Mouse (Mus musculus): ENCODE measurements around the gene Rab33a. TPM values are rescaled to one million over a fixed set of nuclear protein-coding genes. Genes with fewer than 3 reads are reported as not detected.

Rab33a gene
- total RNA-seq (2021) = 10 to 100 TPM; 32.7 to 35.0 TPM
- long read RNA-seq, experiment 1, transcript Rab33a-201 (2 exons, 1,158 nt) = major isoform, 43 of 45 reads
- long read RNA-seq, experiment 1, partial matches to known transcripts = 0 of 45 reads
- long read RNA-seq, experiment 1, other reads (novel, unspliced or antisense) = 2 of 45 reads
- long read RNA-seq, experiment 2, transcript Rab33a-201 (2 exons, 1,158 nt) = major isoform, 23 of 27 reads
- long read RNA-seq, experiment 2, partial matches to known transcripts = 0 of 27 reads
- long read RNA-seq, experiment 2, other reads (novel, unspliced or antisense) = 4 of 27 reads

- intact Hi-C loops (cut with DNase I) = no loop called here
- DNase-seq (ENCODE audit: low spot score in 2 of 2) = peak; percentile 49 to 69
These were observed at the start of gene Rab33a for GRCm38 (mm10) chrX:48518808-48519548. Gene Rab33a, plus strand, starts transcription at chrX:48519285.

- intact Hi-C loops (cut with DNase I) = no loop called here
- no peak for DNase-seq (ENCODE audit: low spot score in 2 of 2)
These were observed 38.0 kb upstream of the Rab33a start for GRCm38 (mm10) chrX:48481095-48481494.

- intact Hi-C loops (cut with DNase I) = no loop called here
These were observed 37.4 kb upstream of the Rab33a start for GRCm38 (mm10) chrX:48481687-48482086.

GRCm38 (mm10) chrX:48493763-48494162 lies 25.3 kb upstream of the Rab33a start:
- intact Hi-C loops (cut with DNase I) = no loop called here
- no peak for DNase-seq (ENCODE audit: low spot score in 2 of 2)

More at GRCm38 (mm10) chrX:48481687-48482086, 37.4 kb upstream of the Rab33a start:
- no peak for DNase-seq (ENCODE audit: low spot score in 2 of 2)

- intact Hi-C loops (cut with DNase I) = no loop called here
- DNase-seq (ENCODE audit: low spot score in 2 of 2) = peak; percentile 89 to 91
These were observed 5.8 kb upstream of the Rab33a start, which contains the start of gene Aifm1 for GRCm38 (mm10) chrX:48513166-48513807. Gene Aifm1, minus strand, starts transcription at chrX:48513563.

- intact Hi-C loops (cut with DNase I) = no loop called here
- no peak for DNase-seq (ENCODE audit: low spot score in 2 of 2)
These were observed 5.3 kb upstream of the Rab33a start for GRCm38 (mm10) chrX:48513824-48514223.

GRCm38 (mm10) chrX:48518211-48518807 lies 776 bp upstream of the Rab33a start:
- intact Hi-C loops (cut with DNase I) = no loop called here
- DNase-seq (ENCODE audit: low spot score in 2 of 2) = peak; percentile 58 to 79

GRCm38 (mm10) chrX:48519549-48520085 lies 532 bp downstream of the Rab33a start:
- intact Hi-C loops (cut with DNase I) = no loop called here
- DNase-seq (ENCODE audit: low spot score in 2 of 2) = no peak

- intact Hi-C loops (cut with DNase I) = no loop called here
These were observed 2.6 kb downstream of the Rab33a start for GRCm38 (mm10) chrX:48521651-48522050.

GRCm38 (mm10) chrX:48523512-48523911 lies 4.4 kb downstream of the Rab33a start:
- DNase-seq (ENCODE audit: low spot score in 2 of 2) = no peak
- intact Hi-C loops (cut with DNase I) = no loop called here

More at GRCm38 (mm10) chrX:48521651-48522050, 2.6 kb downstream of the Rab33a start:
- DNase-seq (ENCODE audit: low spot score in 2 of 2) = no peak

GRCm38 (mm10) chrX:48525332-48525731 lies 6.2 kb downstream of the Rab33a start:
- no peak for DNase-seq (ENCODE audit: low spot score in 2 of 2)
- intact Hi-C loops (cut with DNase I) = no loop called here

- intact Hi-C loops (cut with DNase I) = no loop called here
- DNase-seq (ENCODE audit: low spot score in 2 of 2) = peak; percentile 49 to 59
These were observed 6.8 kb downstream of the Rab33a start for GRCm38 (mm10) chrX:48525866-48526265.

- intact Hi-C loops (cut with DNase I) = no loop called here
- DNase-seq (ENCODE audit: low spot score in 2 of 2) = no peak
These were observed 7.3 kb downstream of the Rab33a start for GRCm38 (mm10) chrX:48526435-48526834.

GRCm38 (mm10) chrX:48532175-48532574 lies 13.1 kb downstream of the Rab33a start:
- intact Hi-C loops (cut with DNase I) = loop anchor here (5.0 kb wide), 1 partner anchor 110 kb away; no protein-coding TSS in a partner anchor

More at GRCm38 (mm10) chrX:48532175-48532574, 13.1 kb downstream of the Rab33a start:
- peak; percentile 73 to 84 for DNase-seq (ENCODE audit: low spot score in 2 of 2)

Other genes starting within 250 kb of the Rab33a start
- gene Bcorl1, start 177.9 kb upstream of the Rab33a start, total RNA-seq (2021) = 10 to 100 TPM; 18.0 to 19.3 TPM
- 1 to 10 TPM in 1 of 2 experiments, under 1 TPM in 1; 0.87 to 1.2 TPM for gene Elf4, start 56.2 kb upstream of the Rab33a start, total RNA-seq (2021)
- 10 to 100 TPM; 28.8 to 31.8 TPM for gene Aifm1, start 5.7 kb upstream of the Rab33a start, total RNA-seq (2021)
- gene Zfp280c, start 75.2 kb downstream of the Rab33a start, total RNA-seq (2021) = 10 to 100 TPM; 20.6 to 21.8 TPM
- 10 to 100 TPM; 49.8 to 53.4 TPM for gene Slc25a14, start 104.1 kb downstream of the Rab33a start, total RNA-seq (2021)
- not detected for gene Gpr119, start 155.2 kb downstream of the Rab33a start, total RNA-seq (2021)
- 1 to 10 TPM; 4.8 TPM for gene Rbmx2, start 175.7 kb downstream of the Rab33a start, total RNA-seq (2021)